Mouse (Mus musculus): ENCODE data around the gene Kif6.

DNA sequence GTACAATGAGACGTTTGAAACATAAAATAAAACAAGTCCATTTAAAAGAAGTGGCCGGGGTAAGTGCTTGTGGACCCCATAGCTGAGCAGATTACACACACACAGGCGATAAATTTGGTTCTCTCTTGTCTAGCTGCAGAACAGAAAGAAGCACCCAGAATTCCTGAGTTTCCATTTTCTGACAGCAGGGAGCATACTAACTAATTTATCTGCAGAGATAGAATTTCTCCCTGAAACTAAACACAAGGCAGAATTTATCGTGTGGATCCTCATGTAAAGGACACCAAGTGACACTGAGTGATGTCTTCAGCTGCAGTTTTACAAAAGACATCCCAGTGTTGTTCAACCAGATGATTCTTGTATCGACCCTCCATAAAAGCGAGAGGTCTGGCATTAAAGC, 260.5 kb downstream of the Kif6 start:
- no peak for TF ChIP-seq ZNF384 (IDR thresholded peaks at IDR 0.05; ENCODE audit: low read depth, low read length)
- no peak for TF ChIP-seq ZC3H11A (IDR thresholded peaks at IDR 0.05; ENCODE audit: borderline replicate concordance, low read depth, low read length)
- no peak for TF ChIP-seq MAFK (IDR thresholded peaks at IDR 0.05; ENCODE audit: insufficient read depth, low read depth, low read length)

Measured in ES-E14 (cell line).